9 mouse cellular contexts compared by ENCODE assay signal in genomic region chr1:162313451-162314276, GRCm38 (mm10).
DNase-seq lines count a peak whose midpoint lies in the region; ATAC-seq and TF ChIP-seq lines count a peak whose summit lies in the region.
"Had no signal": no experiment of that assay in that cellular context is flagged by ENCODE, and none has a peak within 500 bp of the region (broad histone marks: within the 10 kb centered on the region; RNA-seq: fewer than 3 reads in every experiment).

No protein-coding gene starts in this region.

- H3K4me2 ChIP-seq in forebrain, embryonic 16.5 days (ENCODE audit: low read length), result peak overlapping the region; percentile 38
- 0 out of 2 replicates have a peak overlapping the region, but pooled peaks have one; percentile 28 for H3K4me2 ChIP-seq in intestine, embryonic 15.5 days (replicated peaks)
- H3K4me2 ChIP-seq in liver, embryonic 11.5 days, result no peak overlapping the region
- peak overlapping the region; percentile 43 for H3K4me2 ChIP-seq in neural tube, embryonic 13.5 days

- no peaks in the 10 kb centered on the region for H3K9me3 ChIP-seq in forebrain, embryonic 16.5 days (ENCODE audit: control insufficient read depth, low read length)
- no peaks in the 10 kb centered on the region for H3K9me3 ChIP-seq in intestine, embryonic 15.5 days
- H3K9me3 ChIP-seq in liver, embryonic 11.5 days (ENCODE audit: control insufficient read depth, low read length), result no peaks in the 10 kb centered on the region
- no peaks in the 10 kb centered on the region for H3K9me3 ChIP-seq in neural tube, embryonic 13.5 days

- peak overlapping the region; percentile 32 for H3K27ac ChIP-seq in layer of hippocampus, adult 2 months
- no peak overlapping the region for H3K27ac ChIP-seq in forebrain, embryonic 16.5 days (ENCODE audit: low read length)
- no peak overlapping the region for H3K27ac ChIP-seq in intestine, embryonic 15.5 days
- H3K27ac ChIP-seq in liver, embryonic 11.5 days (ENCODE audit: low read depth, low read length), result no peak overlapping the region
- no peak overlapping the region for H3K27ac ChIP-seq in neural tube, embryonic 13.5 days (replicated peaks)

- no peaks in the 10 kb centered on the region for H3K27me3 ChIP-seq in forebrain, embryonic 16.5 days (replicated peaks; ENCODE audit: control insufficient read depth, insufficient read depth, low read length)
- H3K27me3 ChIP-seq in intestine, embryonic 15.5 days (replicated peaks), result no peaks in the 10 kb centered on the region
- no peaks in the 10 kb centered on the region for H3K27me3 ChIP-seq in liver, embryonic 11.5 days (replicated peaks; ENCODE audit: control insufficient read depth, insufficient read depth, low read length)
- H3K27me3 ChIP-seq in neural tube, embryonic 13.5 days, result no peaks in the 10 kb centered on the region

- 30% methylated on average over 11 of the region's 11 CpGs for WGBS in forebrain, embryonic 16.5 days
- WGBS in intestine, embryonic 15.5 days, result 24% methylated on average over 11 of the region's 11 CpGs
- 40% methylated on average over 11 of the region's 11 CpGs for WGBS in liver, embryonic 11.5 days
- WGBS in neural tube, embryonic 13.5 days, result 27% methylated on average over 11 of the region's 11 CpGs

- H3K36me3 ChIP-seq in forebrain, embryonic 16.5 days (ENCODE audit: control insufficient read depth, insufficient read depth), result 0 out of 2 replicates have a peak, but pooled peaks cover 2% of the 10 kb centered on the region
- no peaks in the 10 kb centered on the region for H3K36me3 ChIP-seq in intestine, embryonic 15.5 days
- H3K36me3 ChIP-seq in liver, embryonic 11.5 days (ENCODE audit: control insufficient read depth, insufficient read depth, low read length), result no peaks in the 10 kb centered on the region
- H3K36me3 ChIP-seq in neural tube, embryonic 13.5 days, result peaks cover 5% of the 10 kb centered on the region

- peak in 1 of 2 experiments; percentile 48 for DNase-seq in layer of hippocampus, adult 2 months (ENCODE audit: low spot score in 2 of 2)
- DNase-seq in layer of hippocampus, postnatal 36 days, result no peak
- peak; percentile 35 for DNase-seq in liver, embryonic 11.5 days (ENCODE audit: low spot score)
- DNase-seq in urinary bladder, adult 2 months (ENCODE audit: low spot score), result no peak

- no peaks in the 10 kb centered on the region for H3K4me1 ChIP-seq in forebrain, embryonic 16.5 days (replicated peaks; ENCODE audit: control insufficient read depth, insufficient read depth, low read length)
- 0 out of 2 replicates have a peak, but pooled peaks cover 2% of the 10 kb centered on the region for H3K4me1 ChIP-seq in intestine, embryonic 15.5 days (replicated peaks)
- H3K4me1 ChIP-seq in liver, embryonic 11.5 days (replicated peaks; ENCODE audit: control insufficient read depth, insufficient read depth, low read length), result no peaks in the 10 kb centered on the region
- peaks cover 3% of the 10 kb centered on the region; the same call in 1 of the 2 replicates for H3K4me1 ChIP-seq in neural tube, embryonic 13.5 days (replicated peaks)

- TF ChIP-seq CTCF in layer of hippocampus, adult 2 months (conservative IDR thresholded peaks at IDR 0.05), result peak; percentile 92

- peak overlapping the region; percentile 37 for H3K4me3 ChIP-seq in layer of hippocampus, adult 2 months
- H3K4me3 ChIP-seq in forebrain, embryonic 16.5 days (replicated peaks; ENCODE audit: low read length), result no peak overlapping the region
- H3K4me3 ChIP-seq in intestine, embryonic 15.5 days (replicated peaks), result no peak overlapping the region
- H3K4me3 ChIP-seq in liver, embryonic 11.5 days (ENCODE audit: low read depth, low read length), result no peak overlapping the region
- H3K4me3 ChIP-seq in neural tube, embryonic 13.5 days, result no peak overlapping the region
- H3K4me3 ChIP-seq: erythroblast, embryonic 14.5 days had no signal

- peak overlapping the region; percentile 49 for H3K9ac ChIP-seq in forebrain, embryonic 16.5 days (replicated peaks; ENCODE audit: low read depth, low read length)
- H3K9ac ChIP-seq in intestine, embryonic 15.5 days, result no peak overlapping the region
- H3K9ac ChIP-seq in liver, embryonic 11.5 days (ENCODE audit: low read depth, low read length), result no peak overlapping the region
- peak overlapping the region; percentile 45 for H3K9ac ChIP-seq in neural tube, embryonic 13.5 days

- peak; percentile 72 for ATAC-seq in activated CD4-positive, CD25-positive, alpha-beta regulatory T cell, adult 4 months
- ATAC-seq in forebrain, embryonic 16.5 days, result peak; percentile 95
- peak; percentile 82 for ATAC-seq in intestine, embryonic 15.5 days
- peak; percentile 67; the same call in 1 of the 2 replicates for ATAC-seq in liver, embryonic 11.5 days (replicated peaks; ENCODE audit: low FRiP score)
- peak; percentile 93 for ATAC-seq in neural tube, embryonic 13.5 days (ENCODE audit: low read depth)

Comparison
In these comparisons a context has a peak if more than half of its experiments do, and no peak if none do; other contexts are left out.
1. H3K9ac ChIP-seq: peak in forebrain, embryonic 16.5 days (single experiment) and neural tube, embryonic 13.5 days (single experiment); none in intestine, embryonic 15.5 days (single experiment) and liver, embryonic 11.5 days (single experiment).
2. Peak in every context shown above with its lines, with median percentiles within 50 percentile points of each other: ATAC-seq.